Mouse (Mus musculus): ENCODE measurements around the gene Duox2.

Duox2 gene

DNA sequence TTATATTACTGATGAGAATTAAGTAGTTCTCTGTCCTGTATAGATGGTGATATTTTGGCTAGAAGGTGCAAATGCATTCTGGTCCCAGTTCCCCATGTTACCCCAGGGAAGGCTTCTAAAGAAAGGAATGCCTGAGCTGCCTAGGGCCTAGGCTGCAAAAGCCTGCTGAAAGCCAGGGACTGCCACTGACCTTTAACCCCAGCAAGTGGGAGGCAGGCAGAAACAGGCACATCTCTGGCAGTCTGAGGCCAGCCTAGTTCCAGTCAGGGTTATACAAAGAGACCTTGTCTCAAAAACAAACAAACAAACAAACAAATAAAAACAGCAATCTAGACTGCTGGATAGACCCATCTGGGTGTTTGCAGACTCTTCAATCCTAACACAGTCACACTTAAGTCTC is 57.5 kb downstream of the Duox2 start:
- no peak for DNase-seq (ENCODE audit: low spot score in 2 of 2)

DNA sequence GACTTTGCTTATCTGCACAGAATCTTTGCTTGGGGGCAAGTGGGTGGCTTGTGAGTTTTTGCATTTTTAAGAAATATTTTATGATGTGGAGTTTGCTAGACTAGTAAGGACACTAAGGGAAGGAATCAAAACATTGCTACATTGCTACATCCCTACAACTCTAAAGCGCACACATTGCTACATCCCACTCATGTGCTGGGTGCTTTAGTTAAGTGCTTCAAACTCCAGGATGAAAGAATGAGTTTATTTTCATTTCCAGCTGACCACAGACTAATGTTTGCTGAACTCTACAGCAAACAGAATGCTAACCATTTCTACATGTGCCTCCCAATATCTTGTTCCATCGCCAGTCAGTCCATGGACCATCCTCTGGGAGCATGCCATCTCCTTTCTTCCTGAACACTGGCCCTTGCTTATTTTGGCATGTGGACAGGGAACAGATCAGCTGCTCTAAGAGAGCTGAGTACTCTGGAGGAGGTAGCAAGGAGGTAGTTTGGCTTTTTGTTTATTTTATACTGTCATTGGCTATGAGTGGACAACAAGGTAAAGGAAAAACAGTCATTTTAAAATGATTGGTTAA is 60.3 kb downstream of the Duox2 start:
- no peak for DNase-seq (ENCODE audit: low spot score in 2 of 2)

GRCm38 (mm10) chr2:122236321-122236720 is 61.9 kb downstream of the Duox2 start:
- DNase-seq (ENCODE audit: low spot score in 2 of 2), result no peak

- DNase-seq (ENCODE audit: low spot score in 2 of 2), result no peak
Observed at GRCm38 (mm10) chr2:122235425-122235824, 62.8 kb downstream of the Duox2 start.

DNA sequence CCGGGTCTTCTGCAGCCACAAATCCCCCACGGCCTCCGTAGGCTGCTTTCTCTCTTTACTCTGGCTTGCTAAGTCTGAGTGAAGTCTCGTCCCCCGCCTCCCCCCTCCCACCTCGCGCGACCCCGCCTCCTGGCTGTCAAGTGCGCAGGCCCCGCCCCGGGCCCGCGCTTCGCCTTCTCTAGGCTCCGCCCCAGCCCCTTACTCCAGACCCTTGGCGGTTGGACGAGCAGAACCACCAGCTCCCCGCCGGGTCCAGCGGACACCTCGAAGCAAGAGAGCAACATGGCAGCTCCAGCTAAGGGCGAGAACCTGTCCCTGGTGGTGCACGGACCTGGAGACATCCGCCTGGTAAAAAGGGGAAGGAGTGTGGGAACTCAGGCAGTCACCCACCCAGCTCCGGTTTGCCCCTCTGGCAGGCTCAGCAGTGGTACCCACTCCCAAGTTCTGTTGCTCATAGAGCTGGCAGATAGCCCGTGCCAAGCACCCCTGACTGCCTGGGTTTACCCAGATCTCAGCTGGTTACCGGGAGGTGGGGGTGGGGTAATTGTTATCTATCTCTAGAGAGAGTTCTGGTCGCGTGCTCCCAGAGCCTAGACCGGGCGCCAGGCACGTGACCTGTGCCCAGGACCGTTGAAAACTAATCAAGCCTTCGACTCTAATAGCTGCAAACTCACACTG is 63.5 kb downstream of the Duox2 start, which contains the start of gene Sord:
Gene Sord (plus strand): TSS at position 139 of the 678 bp plus-strand sequence.
- peak; percentile 57 to 76 for DNase-seq (ENCODE audit: low spot score in 2 of 2)

- DNase-seq (ENCODE audit: low spot score in 2 of 2), result peak in 1 of 2 experiments; percentile 8
Observed at GRCm38 (mm10) chr2:122233759-122234557, 64.3 kb downstream of the Duox2 start.

DNA sequence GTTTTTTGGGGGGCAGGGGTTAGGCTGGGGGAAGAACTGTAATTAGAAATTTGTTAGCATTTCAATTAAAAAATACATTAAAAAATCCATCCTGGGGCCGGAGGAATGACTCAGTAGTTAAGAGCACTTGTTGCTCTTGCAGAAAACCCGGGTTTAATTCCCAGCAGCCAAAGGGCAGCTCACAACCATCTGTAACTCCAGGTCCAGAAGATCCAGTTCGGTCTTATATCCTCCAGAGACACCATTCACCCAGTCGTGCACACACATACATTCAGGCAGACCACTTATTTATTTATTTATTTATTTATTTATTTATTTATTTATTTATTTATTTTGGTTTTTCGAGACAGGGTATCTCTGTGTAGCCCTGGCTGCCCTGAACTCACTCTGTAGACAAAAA is 64.9 kb downstream of the Duox2 start:
- no peak for DNase-seq (ENCODE audit: low spot score in 2 of 2)

DNA sequence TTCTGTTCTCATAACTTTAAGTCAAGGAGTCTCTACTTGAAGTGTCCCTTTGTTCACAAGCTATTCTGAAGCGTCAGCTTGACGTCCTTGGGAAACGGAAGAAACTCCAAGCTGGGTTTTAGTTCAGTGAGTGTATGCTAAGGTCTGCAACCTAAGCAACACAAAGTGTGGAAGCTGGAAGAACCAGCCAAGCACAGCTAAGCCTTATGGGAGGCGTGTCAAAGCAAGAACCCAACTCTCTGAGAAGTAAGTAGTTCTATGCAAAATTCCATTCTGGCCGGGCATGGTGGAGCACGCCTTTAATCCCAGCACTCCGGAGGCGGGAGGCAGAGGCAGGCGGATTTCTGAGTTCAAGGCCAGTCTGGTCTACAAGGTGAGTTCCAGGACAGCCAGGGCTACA is 66.6 kb downstream of the Duox2 start:
- DNase-seq (ENCODE audit: low spot score in 2 of 2), result no peak

GRCm38 (mm10) chr2:122230395-122230794 is 67.9 kb downstream of the Duox2 start:
- no peak for DNase-seq (ENCODE audit: low spot score in 2 of 2)

Data from frontal cortex, postnatal 10 days (tissue).